Mouse (Mus musculus): ENCODE results near the gene Etv5. TPM values are rescaled to one million over a fixed set of nuclear protein-coding genes. Genes with fewer than 3 reads are reported as not detected.

Gene Etv5
- polyA plus RNA-seq (2012; rRNA removed) (2.5 and 2.7 TPM in 2 replicates), polyA plus RNA-seq (2014; fragmentation: Nextera tagmentation; extraction: Ambion mirVana) (2.6 and 3.4 TPM in 2 replicates)

GRCm38 (mm10) chr16:22439499-22440177 is at the start of gene Etv5:
Etv5 (minus strand) TSS chr16:22439719.
- H3K27me3 ChIP-seq (ENCODE audit: control insufficient read depth, insufficient read depth, low read length): peaks cover 24% of the 10 kb centered on the region
- under 1% methylated on average over 63 of the region's 63 CpGs for WGBS (ENCODE audit: insufficient replicate concordance)
- H3K4me3 ChIP-seq (ENCODE audit: insufficient read depth in 1 of 2, low read depth in 2 of 2, low read length in 2 of 2): peak within 1 kb of the TSS; percentile 69 to 77
- no peak within 1 kb of the TSS for H3K27ac ChIP-seq
- DNase-seq (ENCODE audit: low read depth in 3 of 3, low spot score in 3 of 3) (peak; percentile 95), ATAC-seq (ENCODE audit: insufficient read depth) (peak; percentile 99)
- H3K36me3 ChIP-seq (replicated peaks; ENCODE audit: control insufficient read depth, insufficient read depth, low read depth): no peaks in the 10 kb centered on the region
- H3K9ac ChIP-seq (replicated peaks): peak within 1 kb of the TSS; percentile 66
- TF ChIP-seq EP300 (IDR thresholded peaks at IDR 0.05; ENCODE audit: low read depth) (no peak), CTCF (IDR thresholded peaks at IDR 0.05; ENCODE audit: low read depth) (no peak)
- no peaks in the 10 kb centered on the region for H3K9me3 ChIP-seq (ENCODE audit: control insufficient read depth, low read length)
- peak within 1 kb of the TSS; percentile 92 for H3K4me2 ChIP-seq (ENCODE audit: low read depth)
- peaks cover 0 to 7% of the 10 kb centered on the region in 2 experiments; a peak in 2 of 4 replicates for H3K4me1 ChIP-seq (replicated peaks; ENCODE audit: control insufficient read depth in 2 of 2, insufficient read depth in 2 of 2, low read length in 1 of 2)

DNA sequence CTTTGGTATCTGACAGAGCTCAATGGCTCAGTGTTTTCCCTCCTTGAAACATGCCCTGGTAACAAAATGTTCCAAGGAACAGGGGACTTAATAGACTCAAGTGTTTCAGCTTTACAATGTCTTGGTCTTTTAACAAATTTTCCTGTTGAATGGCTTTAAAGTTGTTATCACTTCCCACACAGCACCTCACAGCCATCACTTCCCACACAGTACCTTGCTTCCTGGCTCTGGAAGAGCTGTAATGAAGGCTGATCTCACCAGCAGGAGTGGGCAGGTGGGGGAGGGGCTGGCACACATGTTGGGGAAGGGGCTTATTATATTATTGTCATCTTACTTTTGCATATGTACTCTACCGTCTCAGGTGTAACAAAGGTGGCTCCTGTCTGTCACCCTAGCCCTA is 44.4 kb upstream of the Etv5 start:
- H3K27ac ChIP-seq: no peak overlapping the region
- no peak for TF ChIP-seq EP300 (IDR thresholded peaks at IDR 0.05; ENCODE audit: low read depth)
- no peak for TF ChIP-seq CTCF (IDR thresholded peaks at IDR 0.05; ENCODE audit: low read depth)
- H3K36me3 ChIP-seq (replicated peaks; ENCODE audit: control insufficient read depth, insufficient read depth, low read depth): no peaks in the 10 kb centered on the region
- H3K4me3 ChIP-seq (ENCODE audit: insufficient read depth in 1 of 2, low read depth in 2 of 2, low read length in 2 of 2): no peak overlapping the region
- H3K4me2 ChIP-seq (ENCODE audit: low read depth): no peak overlapping the region
- H3K27me3 ChIP-seq (ENCODE audit: control insufficient read depth, insufficient read depth, low read length): no peaks in the 10 kb centered on the region
- no peak overlapping the region for H3K9ac ChIP-seq (replicated peaks)
- DNase-seq (ENCODE audit: low read depth in 3 of 3, low spot score in 3 of 3) (no peak), ATAC-seq (ENCODE audit: insufficient read depth) (no peak)
- no peaks in the 10 kb centered on the region for H3K9me3 ChIP-seq (ENCODE audit: control insufficient read depth, low read length)
- 57% methylated on average over 1 of the region's 1 CpGs for WGBS (ENCODE audit: insufficient replicate concordance)
- no peaks in the 10 kb centered on the region for H3K4me1 ChIP-seq (replicated peaks; ENCODE audit: control insufficient read depth in 2 of 2, insufficient read depth in 2 of 2, low read length in 1 of 2)

GRCm38 (mm10) chr16:22479322-22479721 is 39.8 kb upstream of the Etv5 start:
- no peaks in the 10 kb centered on the region for H3K27me3 ChIP-seq (ENCODE audit: control insufficient read depth, insufficient read depth, low read length)
- WGBS (ENCODE audit: insufficient replicate concordance): 24% methylated on average over 8 of the region's 8 CpGs
- H3K27ac ChIP-seq: no peak overlapping the region

DNA sequence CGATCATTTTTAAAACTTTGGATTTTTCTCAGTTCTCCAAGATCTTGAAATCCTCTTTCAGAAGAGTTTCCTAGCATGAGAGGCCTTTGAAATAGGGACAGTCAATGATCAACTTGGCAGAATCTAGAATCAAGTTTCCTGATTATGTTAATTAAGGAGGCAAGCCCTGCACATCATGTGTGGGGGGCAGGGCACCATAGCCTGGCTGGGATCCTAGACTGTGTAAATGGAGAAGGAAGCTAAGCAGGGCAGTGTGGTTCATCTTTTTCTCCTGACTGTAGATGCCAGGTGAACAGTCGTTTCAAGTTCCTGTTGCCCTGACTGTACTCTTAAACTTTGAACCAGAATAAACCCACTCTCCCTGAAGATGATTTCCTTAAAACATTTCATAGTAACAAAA is 32.2 kb upstream of the Etv5 start:
- Histone ChIP-seq H3K27ac (no peak overlapping the region), H3K36me3 (replicated peaks; ENCODE audit: control insufficient read depth, insufficient read depth, low read depth) (no peaks in the 10 kb centered on the region), H3K9me3 (ENCODE audit: control insufficient read depth, low read length) (no peaks in the 10 kb centered on the region), H3K27me3 (ENCODE audit: control insufficient read depth, insufficient read depth, low read length) (no peaks in the 10 kb centered on the region), H3K4me2 (ENCODE audit: low read depth) (no peak overlapping the region), H3K4me1 (replicated peaks; ENCODE audit: control insufficient read depth in 2 of 2, insufficient read depth in 2 of 2, low read length in 1 of 2) (no peaks in the 10 kb centered on the region), H3K4me3 (ENCODE audit: insufficient read depth in 1 of 2, low read depth in 2 of 2, low read length in 2 of 2) (no peak overlapping the region), H3K9ac (replicated peaks) (no peak overlapping the region)
- DNase-seq (ENCODE audit: low read depth in 3 of 3, low spot score in 3 of 3) (no peak), ATAC-seq (ENCODE audit: insufficient read depth) (no peak)
- TF ChIP-seq EP300 (IDR thresholded peaks at IDR 0.05; ENCODE audit: low read depth): no peak
- TF ChIP-seq CTCF (IDR thresholded peaks at IDR 0.05; ENCODE audit: low read depth): no peak
- 44% methylated on average over 2 of the region's 2 CpGs for WGBS (ENCODE audit: insufficient replicate concordance)

More at GRCm38 (mm10) chr16:22479322-22479721, 39.8 kb upstream of the Etv5 start:
- Histone ChIP-seq H3K9ac (replicated peaks) (no peak overlapping the region), H3K4me3 (ENCODE audit: insufficient read depth in 1 of 2, low read depth in 2 of 2, low read length in 2 of 2) (no peak overlapping the region), H3K4me1 (replicated peaks; ENCODE audit: control insufficient read depth in 2 of 2, insufficient read depth in 2 of 2, low read length in 1 of 2) (no peaks in the 10 kb centered on the region), H3K36me3 (replicated peaks; ENCODE audit: control insufficient read depth, insufficient read depth, low read depth) (no peaks in the 10 kb centered on the region), H3K4me2 (ENCODE audit: low read depth) (no peak overlapping the region), H3K9me3 (ENCODE audit: control insufficient read depth, low read length) (no peaks in the 10 kb centered on the region)
- no peak for ATAC-seq (ENCODE audit: insufficient read depth)
- TF ChIP-seq EP300 (IDR thresholded peaks at IDR 0.05; ENCODE audit: low read depth) (no peak), CTCF (IDR thresholded peaks at IDR 0.05; ENCODE audit: low read depth) (no peak)
- DNase-seq (ENCODE audit: low read depth in 3 of 3, low spot score in 3 of 3): no peak

GRCm38 (mm10) chr16:22469385-22469784 is 29.9 kb upstream of the Etv5 start:
- DNase-seq (ENCODE audit: low read depth in 3 of 3, low spot score in 3 of 3): no peak
- no peaks in the 10 kb centered on the region for H3K9me3 ChIP-seq (ENCODE audit: control insufficient read depth, low read length)
- no peak overlapping the region for H3K4me3 ChIP-seq (ENCODE audit: insufficient read depth in 1 of 2, low read depth in 2 of 2, low read length in 2 of 2)
- H3K27ac ChIP-seq: no peak overlapping the region
- WGBS (ENCODE audit: insufficient replicate concordance): 53% methylated on average over 11 of the region's 11 CpGs
- no peaks in the 10 kb centered on the region for H3K4me1 ChIP-seq (replicated peaks; ENCODE audit: control insufficient read depth in 2 of 2, insufficient read depth in 2 of 2, low read length in 1 of 2)
- H3K4me2 ChIP-seq (ENCODE audit: low read depth): no peak overlapping the region
- no peak for ATAC-seq (ENCODE audit: insufficient read depth)
- H3K9ac ChIP-seq (replicated peaks): no peak overlapping the region
- no peaks in the 10 kb centered on the region for H3K27me3 ChIP-seq (ENCODE audit: control insufficient read depth, insufficient read depth, low read length)
- TF ChIP-seq EP300 (IDR thresholded peaks at IDR 0.05; ENCODE audit: low read depth): no peak
- TF ChIP-seq CTCF (IDR thresholded peaks at IDR 0.05; ENCODE audit: low read depth): no peak
- H3K36me3 ChIP-seq (replicated peaks; ENCODE audit: control insufficient read depth, insufficient read depth, low read depth): no peaks in the 10 kb centered on the region
